Mouse (Mus musculus) thymus, adult 2 months (tissue): ENCODE results near the gene Zfand2b.

ENCODE experiments used
- CTCF ChIP-seq: fragments of 200-500 bp; IDR thresholded peaks from 2 replicates; pipeline ENCODE4 v1.5.1; 2012; ENCODE audit warnings: mild to moderate bottlenecking, control low read depth, low read length, moderate library complexity, borderline replicate concordance; ENCODE audit not compliant: control insufficient read depth, poor library complexity, insufficient read depth; ENCODE audit errors: extremely low read depth
- POLR2A ChIP-seq: fragments of 200-500 bp; IDR thresholded peaks from 2 replicates; pipeline ENCODE4 v1.6.1; 2012; ENCODE audit warnings: mild to moderate bottlenecking, low read length, control low read depth, moderate library complexity; ENCODE audit not compliant: control insufficient read depth, poor library complexity, insufficient read depth; ENCODE audit errors: extremely low read depth

DNA sequence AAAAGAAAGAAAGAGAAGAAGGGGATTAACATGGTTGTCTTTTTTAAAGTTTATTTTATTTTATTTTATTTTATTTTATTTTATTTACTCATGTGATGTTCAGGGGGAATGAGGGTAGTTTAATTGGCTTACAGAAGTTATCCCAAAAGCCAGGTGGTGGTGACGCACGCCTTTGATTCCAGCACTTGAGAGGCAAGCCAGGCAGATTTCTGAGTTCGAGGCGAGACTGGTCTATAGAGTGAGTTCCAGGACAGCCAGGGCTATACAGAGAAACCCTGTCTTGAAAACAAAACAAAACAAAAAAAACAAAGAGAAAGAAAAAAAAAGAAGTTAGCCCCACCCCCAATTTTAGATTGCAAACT, 8.2 kb upstream of the Zfand2b start:
- TF ChIP-seq CTCF (no peak), POLR2A (no peak)
